Mouse (Mus musculus) macrophage (primary cell): Measurements from ENCODE around the gene Trpv3. TPM values are rescaled to one million over a fixed set of nuclear protein-coding genes. Genes with fewer than 3 reads are reported as not detected.
"Not testable (repeated sequence)": the region's sequence is repeated elsewhere in the genome, so short reads cannot be mapped to it uniquely, and the experiment has no call there.

ENCODE experiments used
- H3K27ac ChIP-seq: fragments of 350-480 bp; formaldehyde crosslinking; 2 replicates; pipeline ENCODE4 v1.9.0; 2021
- H3K36me3 ChIP-seq: fragments of 350-480 bp; formaldehyde crosslinking; 2 replicates; pipeline ENCODE4 v1.9.0; 2021; ENCODE audit errors: inconsistent target
- H3K4me3 ChIP-seq: fragments of 350-480 bp; formaldehyde crosslinking; 2 replicates; pipeline ENCODE4 v1.9.0; 2021; ENCODE audit errors: inconsistent target
- H3K79me2 ChIP-seq: fragments of 350-480 bp; formaldehyde crosslinking; 2 replicates; pipeline ENCODE4 v1.9.0; 2021; ENCODE audit errors: inconsistent target
- WGBS: methylation state at CpG from one replicate; pipeline ENCODE4 v1.1.7; 2026; ENCODE audit warnings: inconsistent platforms; ENCODE audit not compliant: missing documents; 5-methylcytosine and 5-hydroxymethylcytosine counted together
- polyA plus RNA-seq: library from polyadenylated mRNA; stranded (reverse); fragments of 250-400 nt; gene quantifications from 3 replicates; pipeline ENCODE4 v1.2.4, GENCODE M21; 2018; ENCODE audit warnings: inconsistent platforms

Gene Trpv3
- polyA plus RNA-seq, 1 experiment from 2014 or later, result not detected

DNA sequence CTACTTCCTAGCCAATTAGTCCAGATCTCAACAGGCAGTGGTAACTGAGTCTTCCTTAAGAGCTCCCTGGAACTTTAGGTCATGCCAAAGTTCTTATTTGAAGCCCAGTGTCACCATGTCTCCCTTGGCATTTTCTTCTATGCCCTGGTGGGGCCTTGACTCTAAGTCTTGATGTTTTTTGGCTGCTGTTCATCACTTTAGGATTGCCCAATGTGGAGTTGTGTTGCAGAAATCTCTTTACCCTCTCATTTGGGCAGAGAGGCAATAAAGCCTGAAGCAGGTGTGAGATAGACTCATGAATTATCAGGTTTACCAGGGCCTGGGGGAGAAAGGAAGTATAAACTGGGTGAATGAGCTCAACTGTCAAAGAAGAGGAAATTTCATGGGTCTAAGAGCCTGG, 8.5 kb upstream of the Trpv3 start:
- Histone ChIP-seq H3K27ac (no peak overlapping the region), H3K4me3 (no peak overlapping the region), H3K36me3 (no peaks in the 10 kb centered on the region), H3K79me2 (no peaks in the 10 kb centered on the region)

DNA sequence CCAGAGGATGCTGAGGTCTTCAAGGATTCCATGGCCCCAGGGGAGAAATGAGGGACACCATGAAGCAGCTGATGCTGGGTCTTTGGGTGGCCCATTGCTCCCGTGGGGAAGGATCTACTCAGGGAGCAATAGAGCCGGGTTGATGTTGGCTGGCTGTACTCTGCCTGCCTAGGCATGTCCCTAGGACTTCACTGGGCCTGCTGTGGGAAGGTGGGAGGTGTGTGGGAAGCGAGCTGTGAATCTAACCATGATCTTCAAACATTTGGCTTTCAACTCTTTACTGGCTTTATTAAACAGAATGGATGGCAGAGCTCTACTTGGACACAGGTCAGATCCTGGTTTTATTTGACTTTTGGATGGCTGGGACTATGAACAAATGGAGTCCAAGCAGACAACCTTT, 6.7 kb upstream of the Trpv3 start:
- H3K36me3 ChIP-seq, result no peaks in the 10 kb centered on the region
- no peaks in the 10 kb centered on the region for H3K79me2 ChIP-seq
- H3K4me3 ChIP-seq, result no peak overlapping the region
- WGBS, result 88% methylated on average over 3 of the region's 3 CpGs
- H3K27ac ChIP-seq, result no peak overlapping the region

DNA sequence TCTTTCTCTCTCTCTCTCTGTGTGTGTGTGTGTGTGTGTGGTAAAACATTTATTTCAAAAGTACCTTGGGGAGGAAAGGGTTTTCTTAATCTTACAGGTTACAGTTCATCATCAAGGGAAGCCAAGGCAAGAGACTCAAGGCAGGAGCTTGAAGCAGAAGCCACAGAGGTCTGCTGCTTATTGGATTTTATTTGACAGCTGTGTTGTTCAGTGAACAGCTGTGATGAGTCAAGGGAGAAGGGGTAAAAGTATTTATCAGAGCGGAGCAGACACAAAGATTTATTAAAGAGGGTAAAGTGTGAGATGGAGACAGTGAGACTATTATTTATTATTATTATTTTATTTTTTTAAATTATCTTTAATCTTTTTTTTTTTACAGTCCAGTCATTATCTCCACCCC, 5.8 kb upstream of the Trpv3 start:
- H3K4me3 ChIP-seq, result no peak overlapping the region
- no peak overlapping the region for H3K27ac ChIP-seq
- no peaks in the 10 kb centered on the region for H3K79me2 ChIP-seq
- WGBS, result 88% methylated on average over 1 of the region's 1 CpGs
- no peaks in the 10 kb centered on the region for H3K36me3 ChIP-seq

DNA sequence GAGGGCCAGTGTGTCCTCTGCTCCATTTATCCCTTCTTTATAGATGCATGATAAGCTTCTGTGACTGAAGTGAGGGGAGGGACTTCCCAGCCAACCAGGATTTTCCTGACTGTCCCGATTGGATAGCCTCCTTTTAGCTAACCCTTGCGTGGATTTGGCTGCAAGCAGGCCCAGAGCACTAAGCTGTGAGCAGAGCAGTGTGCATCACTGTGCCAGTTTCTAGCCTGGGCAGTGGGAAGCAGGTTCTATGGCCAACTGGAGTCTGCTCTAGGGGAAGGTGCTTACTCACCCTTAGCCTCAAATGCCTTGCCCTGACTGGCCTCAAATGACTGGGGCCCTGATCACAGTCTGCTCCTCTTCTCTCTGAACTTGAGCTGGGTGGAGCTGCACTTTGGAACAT, 7.6 kb downstream of the Trpv3 start:
- Histone ChIP-seq H3K36me3 (no peaks in the 10 kb centered on the region), H3K27ac (no peak overlapping the region), H3K4me3 (no peak overlapping the region), H3K79me2 (no peaks in the 10 kb centered on the region)
- WGBS, result 52% methylated on average over 2 of the region's 2 CpGs

DNA sequence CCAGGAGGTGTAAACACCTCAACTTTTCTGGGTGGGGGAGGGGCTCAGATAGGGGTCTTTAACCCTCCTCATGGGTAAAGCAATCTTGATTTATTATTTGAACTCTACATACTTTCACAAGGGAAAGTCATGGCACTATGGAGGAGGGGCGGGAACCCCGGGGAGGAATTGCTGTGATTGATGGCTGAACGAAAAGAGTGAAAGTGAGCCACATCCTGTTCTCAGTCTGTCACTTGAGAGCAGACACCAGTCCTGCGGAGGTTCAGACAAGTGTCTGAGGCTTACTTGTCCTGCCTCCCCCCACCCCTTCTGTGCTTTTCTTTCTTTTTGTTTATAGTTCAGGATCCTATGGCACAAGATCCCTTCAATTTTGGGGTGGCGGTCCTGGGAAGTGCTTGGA, 13.5 kb downstream of the Trpv3 start:
- Histone ChIP-seq H3K4me3 (no peak overlapping the region), H3K36me3 (no peaks in the 10 kb centered on the region), H3K79me2 (no peaks in the 10 kb centered on the region), H3K27ac (no peak overlapping the region)
- 27% methylated on average over 5 of the region's 5 CpGs for WGBS

DNA sequence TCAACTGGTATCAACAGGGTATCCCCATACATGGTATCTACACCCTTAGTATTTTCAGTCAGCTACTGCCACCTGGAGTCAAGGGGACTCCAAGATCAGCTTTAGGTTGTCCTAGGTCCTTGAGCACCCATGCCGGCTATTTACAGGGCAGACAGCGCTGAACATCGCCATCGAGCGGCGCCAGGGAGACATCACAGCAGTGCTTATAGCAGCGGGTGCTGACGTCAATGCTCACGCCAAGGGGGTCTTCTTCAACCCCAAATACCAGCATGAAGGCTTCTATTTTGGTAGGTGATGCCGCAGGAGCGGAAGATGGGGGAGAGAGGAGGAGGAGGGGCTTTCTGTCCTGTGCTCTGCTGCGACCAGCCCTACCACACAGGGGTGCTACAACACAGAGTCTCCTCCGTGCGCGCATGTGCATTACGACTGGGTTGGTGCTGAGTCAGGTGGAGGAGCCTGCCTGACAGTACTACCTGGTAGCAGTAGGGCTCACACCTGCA, 14.4 kb downstream of the Trpv3 start:
- Histone ChIP-seq H3K79me2 (no peaks in the 10 kb centered on the region), H3K36me3 (no peaks in the 10 kb centered on the region), H3K27ac (no peak overlapping the region), H3K4me3 (no peak overlapping the region)
- WGBS, result 4% methylated on average over 16 of the region's 16 CpGs

DNA sequence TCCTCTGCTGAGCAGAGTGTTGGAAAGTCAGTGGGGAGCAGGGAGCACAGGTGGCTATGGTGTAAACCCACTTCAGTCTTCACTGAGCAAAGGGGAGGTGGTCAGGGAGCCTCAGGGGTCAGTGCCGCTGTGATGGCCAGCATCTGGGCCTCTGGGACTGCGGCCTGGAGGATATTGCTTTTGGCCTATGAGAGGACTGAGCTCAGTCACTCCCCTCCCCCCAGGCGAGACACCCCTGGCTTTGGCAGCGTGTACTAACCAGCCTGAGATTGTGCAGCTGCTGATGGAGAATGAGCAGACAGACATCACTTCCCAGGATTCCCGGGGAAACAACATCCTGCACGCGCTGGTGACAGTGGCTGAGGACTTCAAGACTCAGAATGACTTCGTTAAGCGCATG, 16.2 kb downstream of the Trpv3 start:
- 84% methylated on average over 9 of the region's 9 CpGs for WGBS
- no peaks in the 10 kb centered on the region for H3K79me2 ChIP-seq
- H3K4me3 ChIP-seq, result no peak overlapping the region
- H3K36me3 ChIP-seq, result no peaks in the 10 kb centered on the region
- H3K27ac ChIP-seq, result no peak overlapping the region

DNA sequence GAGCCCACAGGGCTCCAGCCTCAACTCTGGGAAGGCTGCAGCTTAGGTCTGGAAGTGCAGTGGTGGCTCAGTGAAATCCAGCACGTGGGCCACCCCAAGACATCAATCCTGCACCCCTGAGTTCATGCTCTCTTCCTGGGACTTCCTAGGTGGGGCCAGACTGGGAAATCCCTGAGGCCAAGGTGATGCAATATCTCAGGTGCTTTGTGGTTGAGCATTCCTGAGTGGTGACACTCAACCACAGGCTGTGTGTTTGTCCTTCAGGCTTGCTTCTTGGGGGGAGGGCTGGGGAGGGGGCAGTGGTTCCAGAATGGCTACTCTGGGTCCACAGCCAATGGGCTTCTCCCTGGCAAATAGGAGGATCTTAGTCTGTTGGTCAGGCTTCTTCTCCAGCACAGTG, 16.7 kb downstream of the Trpv3 start:
- no peak overlapping the region for H3K4me3 ChIP-seq
- no peak overlapping the region for H3K27ac ChIP-seq
- no peaks in the 10 kb centered on the region for H3K79me2 ChIP-seq
- no peaks in the 10 kb centered on the region for H3K36me3 ChIP-seq
- WGBS, result 43% methylated on average over 1 of the region's 1 CpGs

DNA sequence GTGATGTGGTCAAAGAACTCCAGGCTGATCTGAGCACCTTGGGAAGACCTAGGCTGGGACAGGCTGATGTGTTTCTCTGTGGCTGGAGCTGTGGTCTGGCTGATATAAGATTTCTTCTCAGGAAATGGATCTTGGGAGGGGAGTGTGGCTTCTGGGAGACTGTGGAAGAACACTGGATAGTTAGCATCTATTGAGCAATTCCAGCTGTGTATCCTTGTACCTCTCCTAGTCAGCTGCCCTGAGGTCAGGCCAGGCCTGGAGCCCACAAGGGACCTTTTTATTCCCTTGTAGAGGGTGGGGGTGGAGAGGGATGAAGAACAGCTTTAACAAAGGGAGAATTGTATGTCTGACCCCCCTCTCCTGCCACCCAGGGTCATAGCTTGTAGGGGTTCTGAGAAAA, 17.2 kb downstream of the Trpv3 start:
- H3K4me3 ChIP-seq, result no peak overlapping the region
- H3K27ac ChIP-seq, result no peak overlapping the region
- no peaks in the 10 kb centered on the region for H3K36me3 ChIP-seq
- no peaks in the 10 kb centered on the region for H3K79me2 ChIP-seq

DNA sequence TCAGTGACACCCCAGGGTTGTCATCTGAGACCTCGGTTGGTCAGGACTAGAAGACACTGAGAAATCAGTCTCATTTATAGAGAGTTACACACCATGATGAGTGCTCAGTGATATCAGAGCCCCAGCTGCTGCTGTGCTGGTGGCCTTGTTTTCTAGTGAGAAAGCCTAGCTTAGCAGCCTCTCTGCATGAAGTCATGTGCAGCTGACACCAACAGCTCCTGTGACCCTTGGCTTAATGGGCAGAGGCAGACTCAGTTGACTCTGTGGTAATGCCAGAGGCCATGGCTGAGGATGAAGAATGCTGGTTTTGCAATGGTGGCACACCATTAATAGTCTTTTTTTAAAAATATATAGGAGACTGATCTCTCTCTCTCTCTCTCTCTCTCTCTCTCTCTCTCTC, 22.4 kb downstream of the Trpv3 start:
- Histone ChIP-seq H3K79me2 (no peaks in the 10 kb centered on the region), H3K4me3 (no peak overlapping the region), H3K27ac (no peak overlapping the region), H3K36me3 (no peaks in the 10 kb centered on the region)
- WGBS, result 100% methylated on average over 1 of the region's 1 CpGs

DNA sequence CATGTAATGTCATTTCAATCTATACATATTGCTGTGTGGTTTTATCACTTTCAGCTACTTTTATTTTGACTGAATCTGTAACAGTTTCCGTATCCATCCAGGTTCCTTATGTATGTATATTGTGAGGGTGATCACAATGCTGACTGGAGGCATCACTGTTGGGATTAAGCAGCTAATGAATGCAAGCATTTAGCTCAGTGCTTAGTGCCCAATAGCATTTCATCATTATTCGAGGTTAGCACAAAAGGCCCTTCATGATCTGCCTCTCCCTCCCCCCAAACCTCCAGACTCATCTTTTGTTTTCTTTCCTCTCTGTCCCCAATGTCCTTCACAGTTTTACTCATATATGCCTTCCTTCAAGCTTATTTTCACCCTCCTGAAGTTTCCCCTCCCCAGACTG, 35.9 kb downstream of the Trpv3 start:
- H3K27ac ChIP-seq, result no peak overlapping the region
- 80% methylated on average over 2 of the region's 2 CpGs for WGBS
- H3K36me3 ChIP-seq, result no peaks in the 10 kb centered on the region
- H3K79me2 ChIP-seq, result no peaks in the 10 kb centered on the region
- no peak overlapping the region for H3K4me3 ChIP-seq

DNA sequence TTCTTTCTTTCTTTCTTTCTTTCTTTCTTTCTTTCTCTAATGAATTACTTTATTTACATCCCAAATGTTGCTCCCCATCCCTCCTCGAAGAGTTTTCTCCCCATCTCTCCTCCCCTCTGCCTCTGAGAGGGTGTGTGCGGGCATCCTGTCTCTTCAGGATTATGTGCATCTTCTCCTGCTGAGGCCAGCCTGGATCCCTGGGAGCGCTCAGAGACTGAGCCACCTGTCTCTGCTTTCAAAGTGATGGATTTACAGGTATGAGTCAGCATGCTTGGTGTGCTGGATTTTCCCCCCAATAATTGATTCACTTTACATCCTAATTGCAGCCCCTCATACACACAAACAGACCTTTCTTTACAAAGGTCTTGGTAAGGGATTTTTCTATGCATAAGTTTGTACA, 48.8 kb downstream of the Trpv3 start:
- 90% methylated on average over 3 of the region's 3 CpGs for WGBS

DNA sequence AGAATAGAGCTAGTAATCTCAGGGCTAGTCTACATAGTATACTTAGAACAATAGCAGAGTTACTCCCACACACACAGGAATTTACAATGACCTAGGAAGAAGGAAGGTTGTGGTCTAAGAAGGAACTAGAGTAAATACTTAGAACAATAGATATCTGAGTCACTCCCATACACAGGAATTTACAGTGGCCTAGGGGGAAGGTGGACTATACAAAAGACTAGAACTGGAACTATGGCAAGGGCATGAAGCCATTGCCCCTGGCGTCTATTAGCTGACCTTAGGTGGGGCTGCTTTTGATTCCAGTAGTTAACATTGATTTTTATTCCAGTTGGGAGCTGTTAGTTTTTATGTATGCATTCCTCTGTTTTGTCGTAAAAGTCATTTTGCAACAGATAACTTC, 51.4 kb downstream of the Trpv3 start:
- not testable (repeated sequence) for H3K4me3 ChIP-seq, H3K79me2 ChIP-seq, H3K36me3 ChIP-seq, H3K27ac ChIP-seq
- WGBS, result 95% methylated on average over 2 of the region's 2 CpGs

More for the DNA sequence above, 48.8 kb downstream of the Trpv3 start:
- Histone ChIP-seq H3K79me2 (no peaks in the 10 kb centered on the region), H3K27ac (no peak overlapping the region), H3K36me3 (no peaks in the 10 kb centered on the region), H3K4me3 (no peak overlapping the region)

DNA sequence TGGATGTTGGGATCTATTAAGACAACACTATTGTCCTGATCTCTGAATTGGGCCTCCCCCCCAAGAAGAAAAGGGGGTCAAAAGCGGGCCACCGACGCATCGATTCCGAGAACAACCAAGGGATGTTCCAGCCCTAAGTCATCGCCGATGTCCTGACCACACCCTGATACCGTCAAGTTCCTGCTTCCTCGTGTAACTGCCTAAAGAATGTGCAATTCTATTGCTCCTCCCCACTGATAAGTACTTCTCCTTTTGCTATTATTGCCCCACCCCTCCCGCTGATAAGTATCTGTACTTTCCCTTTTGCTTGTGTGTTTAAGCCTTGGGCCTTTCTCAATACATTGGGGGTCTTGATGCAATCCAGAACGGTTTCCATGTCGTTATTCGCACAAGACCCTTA, 53.9 kb downstream of the Trpv3 start:
- H3K27ac ChIP-seq, H3K79me2 ChIP-seq, H3K36me3 ChIP-seq, H3K4me3 ChIP-seq: not testable (repeated sequence)
- 86% methylated on average over 13 of the region's 13 CpGs for WGBS

DNA sequence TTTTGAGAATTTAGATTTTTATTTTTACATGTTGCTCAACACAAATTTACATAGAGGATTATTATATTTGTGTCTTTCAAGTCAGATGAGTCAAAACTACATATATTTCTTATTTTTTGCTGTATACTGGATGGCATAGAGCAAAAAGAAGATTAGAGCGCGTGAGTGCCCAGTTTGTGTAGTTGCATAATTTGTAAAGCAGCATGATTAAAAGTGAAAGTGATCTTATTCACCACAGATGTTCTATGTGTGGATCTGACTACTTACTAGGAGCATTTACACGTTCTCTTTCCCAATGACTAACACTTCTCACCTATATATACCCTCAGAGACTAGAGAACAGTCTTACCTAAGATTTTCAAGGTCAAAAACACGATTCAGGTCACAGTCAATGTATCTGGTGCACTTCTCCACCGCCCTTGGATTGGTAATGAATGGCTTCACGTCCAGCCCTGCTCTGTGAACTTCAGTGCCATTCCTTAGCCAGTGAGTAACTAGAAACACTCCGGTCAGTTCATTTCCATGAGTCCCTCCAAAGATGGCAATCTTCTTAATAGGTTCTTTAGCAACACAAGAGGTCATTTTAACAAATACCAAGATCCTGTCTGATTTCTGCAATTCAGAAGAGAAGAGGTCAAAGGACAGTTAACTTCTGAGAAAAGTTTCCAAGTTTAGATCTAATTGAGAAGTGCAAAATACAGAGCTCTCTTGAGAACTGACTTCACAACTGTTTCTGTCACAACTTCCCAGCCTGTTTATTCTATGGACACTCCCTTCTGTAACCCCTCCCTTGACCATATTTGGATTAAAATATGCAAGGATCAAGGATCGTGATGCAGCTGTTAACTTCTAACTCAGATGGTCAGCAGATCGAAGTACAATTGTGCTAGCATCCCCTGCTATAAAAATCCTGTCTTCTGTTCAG, 57.0 kb downstream of the Trpv3 start:
- Histone ChIP-seq H3K27ac (no peak overlapping the region), H3K79me2 (no peaks in the 10 kb centered on the region), H3K4me3 (no peak overlapping the region), H3K36me3 (no peaks in the 10 kb centered on the region)
- 73% methylated on average over 9 of the region's 9 CpGs for WGBS

DNA sequence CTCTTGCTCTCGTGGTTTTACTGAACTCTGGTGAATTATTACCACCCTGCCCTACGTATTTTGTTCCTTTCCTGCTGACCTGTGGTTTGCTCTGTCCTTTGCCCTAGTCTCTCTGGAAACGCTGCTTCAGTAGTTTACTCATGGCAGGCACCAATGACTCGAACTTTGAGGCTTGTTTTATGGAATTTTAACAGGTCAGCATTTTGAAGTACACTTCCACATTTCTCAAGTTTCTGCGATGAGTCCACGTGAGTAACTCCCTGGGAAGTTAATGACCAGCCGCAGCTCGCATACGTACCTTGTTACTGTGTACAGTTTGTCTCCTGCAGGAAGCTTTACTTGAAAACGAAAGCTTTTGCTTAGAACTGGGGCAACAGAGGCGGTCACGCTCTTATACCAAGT, 59.3 kb downstream of the Trpv3 start:
- Histone ChIP-seq H3K27ac (0 out of 2 replicates have a peak overlapping the region, but pooled peaks have one; percentile 4), H3K4me3 (no peak overlapping the region), H3K79me2 (no peaks in the 10 kb centered on the region), H3K36me3 (no peaks in the 10 kb centered on the region)
- WGBS, result 18% methylated on average over 12 of the region's 12 CpGs
